Mouse (Mus musculus): ENCODE measurements around the gene Gm21973.

The Gm21973 gene

DNA sequence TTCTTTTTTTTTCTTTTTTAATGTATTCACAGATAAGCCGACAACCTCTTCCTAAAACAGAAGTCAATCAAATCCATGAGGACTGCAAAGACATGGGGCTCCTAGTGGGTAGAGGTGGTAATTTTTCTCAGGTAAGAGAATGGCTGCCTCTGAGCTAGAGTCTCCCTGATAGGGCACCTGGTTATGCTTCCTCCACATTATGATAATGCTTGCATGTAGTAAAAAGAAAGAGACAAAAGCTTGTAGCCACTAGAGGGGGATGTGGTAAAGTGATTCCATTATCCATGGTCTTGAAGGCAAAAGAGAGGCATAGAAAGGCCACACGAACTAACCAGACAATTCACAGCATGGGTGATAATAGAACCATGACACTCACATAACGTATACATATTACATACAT is 75.2 kb downstream of the Gm21973 start:
- no peak for DNase-seq (ENCODE audit: low spot score in 2 of 2)

- DNase-seq (ENCODE audit: low spot score in 2 of 2) = no peak
These were observed 84.7 kb downstream of the Gm21973 start for GRCm38 (mm10) chr15:10409842-10410241.

GRCm38 (mm10) chr15:10410881-10411280 is 85.7 kb downstream of the Gm21973 start:
- DNase-seq (ENCODE audit: low spot score in 2 of 2) = no peak

DNA sequence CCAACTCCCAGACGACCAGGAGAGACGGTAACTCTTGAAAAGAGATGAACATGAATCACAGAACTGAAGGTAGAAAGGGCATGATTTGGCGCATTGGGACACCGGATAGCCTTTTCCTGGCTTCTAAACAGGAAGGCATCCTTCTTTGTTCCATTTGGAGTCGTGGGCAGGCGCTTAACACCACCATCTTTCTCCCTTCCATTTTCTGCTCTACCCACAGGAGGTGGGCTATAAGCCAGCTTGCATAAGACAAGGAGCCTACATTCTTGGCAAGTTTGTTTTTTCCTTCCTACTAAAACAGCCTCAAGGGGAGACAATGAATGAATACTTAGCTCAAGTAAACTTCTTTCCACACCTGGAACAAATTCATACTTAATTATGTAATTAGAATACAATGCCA is 88.5 kb downstream of the Gm21973 start:
- DNase-seq (ENCODE audit: low spot score in 2 of 2) = no peak

DNA sequence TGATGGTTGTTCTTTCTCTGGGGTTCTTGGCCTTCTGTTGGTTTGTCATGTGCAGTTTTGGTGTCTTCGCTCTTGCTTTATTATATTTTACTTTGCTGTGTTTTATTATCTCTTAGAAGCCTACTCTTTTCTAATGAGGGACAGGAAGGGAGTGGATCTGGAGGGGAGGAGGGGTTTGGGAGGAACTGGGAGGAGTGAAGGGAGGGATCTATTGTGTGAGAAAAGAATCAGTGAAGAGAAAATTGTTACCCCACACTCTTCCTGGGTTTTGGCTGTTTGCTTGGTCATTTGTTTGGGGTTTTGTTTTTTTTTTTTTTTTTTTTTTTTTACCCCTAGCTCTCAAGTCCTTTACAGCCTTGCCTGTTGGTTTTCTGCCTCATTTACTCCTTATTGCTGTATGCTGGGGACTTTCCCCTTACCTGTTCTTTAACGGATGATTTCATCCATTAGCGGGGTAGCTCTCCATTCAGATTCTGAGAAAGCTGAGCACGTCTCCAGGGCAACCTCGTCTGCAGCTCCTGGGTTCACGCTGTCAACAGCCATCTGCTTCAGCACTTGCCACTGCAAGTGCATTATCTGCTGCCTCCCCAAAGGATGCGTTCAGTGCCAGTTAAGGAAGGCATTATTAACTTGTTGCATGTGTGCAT is 96.1 kb downstream of the Gm21973 start:
- DNase-seq (ENCODE audit: low spot score in 2 of 2) = no peak

- DNase-seq (ENCODE audit: low spot score in 2 of 2) = no peak
These were observed 96.6 kb downstream of the Gm21973 start for GRCm38 (mm10) chr15:10421785-10422144.
